Mouse (Mus musculus) spleen, adult 2 months (tissue): ENCODE measurements around the gene Ntrk2.

ENCODE experiments used
- CTCF ChIP-seq: fragments of 200-500 bp; IDR thresholded peaks from 2 replicates; pipeline ENCODE4 v1.5.1; 2011; ENCODE audit warnings: mild to moderate bottlenecking, inconsistent platforms; ENCODE audit not compliant: insufficient read depth, insufficient read length, insufficient replicate concordance; ENCODE audit errors: extremely low read depth
- POLR2A ChIP-seq: fragments of 200-500 bp; IDR thresholded peaks from 2 replicates; pipeline ENCODE4 v1.6.1; 2011; ENCODE audit warnings: low read depth, low read length, inconsistent platforms

- TF ChIP-seq POLR2A (no peak), CTCF (no peak)
Measured at GRCm38 (mm10) chr13:58958171-58958904, 152.0 kb downstream of the Ntrk2 start.
